Mouse (Mus musculus) embryonic facial prominence, embryonic 10.5 days (tissue): Measurements from ENCODE around the gene Tent5b. TPM values are rescaled to one million over a fixed set of nuclear protein-coding genes. Genes with fewer than 3 reads are reported as not detected.
A peak's percentile ranks its signal among the peaks of the same experiment; 100 is the strongest.

Experiments
- DNase-seq: peaks from one replicate; pipeline ENCODE4 v3.0.0-alpha.2; 2017; ENCODE audit warnings: low spot score
- H3K27ac ChIP-seq: fragments of 300-500 bp; sonication (generic); replicated peaks from 2 replicates; pipeline ENCODE4 v1.5.1; 2016; ENCODE audit warnings: mild to moderate bottlenecking
- H3K27me3 ChIP-seq: fragments of 300-500 bp; sonication (generic); replicated peaks from 2 replicates; pipeline ENCODE4 v1.6.1; 2016; ENCODE audit warnings: low read depth, mild to moderate bottlenecking; ENCODE audit not compliant: poor library complexity, severe bottlenecking
- H3K36me3 ChIP-seq: fragments of 300-500 bp; sonication (generic); replicated peaks from 2 replicates; pipeline ENCODE4 v1.6.1; 2016; ENCODE audit warnings: mild to moderate bottlenecking, moderate library complexity
- H3K4me1 ChIP-seq: fragments of 300-500 bp; sonication (generic); 2 replicates; pipeline ENCODE4 v1.6.1; 2016
- H3K4me3 ChIP-seq: fragments of 300-500 bp; sonication (generic); 2 replicates; pipeline ENCODE4 v1.5.1; 2016; ENCODE audit warnings: mild to moderate bottlenecking, moderate library complexity
- H3K9me3 ChIP-seq: fragments of 300-500 bp; sonication (generic); 2 replicates; pipeline ENCODE4 v1.6.1; 2016; ENCODE audit warnings: mild to moderate bottlenecking
- WGBS: fragments of 180-500 bp; shearing (Covaris S2); methylation state at CpG from one replicate; pipeline ENCODE4 v1.1.7; 2016; 5-methylcytosine and 5-hydroxymethylcytosine counted together
- polyA plus RNA-seq: library from polyadenylated mRNA; unstranded; fragments of >200 nt; fragmentation: Nextera tagmentation; extraction: Ambion mirVana; gene quantifications from 2 replicates; pipeline ENCODE4 v1.2.1, GENCODE M21; 2016

The Tent5b gene
- polyA plus RNA-seq, 1 experiment from 2014 or later: 1.0 TPM

DNA sequence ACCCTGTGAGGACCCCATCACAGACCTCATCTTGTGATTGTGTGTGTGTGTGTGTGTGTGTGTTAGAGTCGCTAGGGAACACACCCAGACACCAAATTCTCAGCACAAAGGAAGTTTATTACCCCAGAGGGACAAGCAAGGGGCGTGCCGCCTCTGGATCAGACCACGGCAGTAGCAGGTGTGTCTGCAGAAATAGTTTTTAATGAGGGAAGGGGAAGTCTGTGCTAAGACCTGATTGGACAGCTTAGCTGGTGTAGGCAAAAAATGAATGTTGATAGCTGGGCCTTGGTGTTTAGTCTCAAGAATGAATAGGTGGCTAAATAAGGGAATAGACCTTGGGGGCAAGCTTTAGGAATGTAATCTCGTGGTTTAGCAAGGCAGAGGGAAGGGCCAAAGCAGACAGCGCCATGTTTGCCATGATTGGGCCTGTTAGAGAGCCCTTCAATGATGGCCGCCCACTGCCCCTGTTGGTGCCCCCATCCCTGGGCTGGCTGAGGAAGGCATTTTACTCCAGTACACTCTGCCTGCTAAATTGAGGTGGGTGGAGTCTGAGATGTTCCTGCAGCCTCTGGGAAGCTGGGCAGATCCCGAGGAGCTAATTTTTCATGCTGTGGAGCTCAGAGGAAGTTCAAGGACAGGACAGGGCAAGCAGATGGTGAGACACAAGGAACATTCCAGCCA, 31.1 kb upstream of the Tent5b start:
- Histone ChIP-seq H3K27ac (peak overlapping the region; percentile 10; the same call in 1 of the 2 replicates), H3K4me1 (peaks cover 14% of the 10 kb centered on the region), H3K36me3 (no peaks in the 10 kb centered on the region), H3K9me3 (no peaks in the 10 kb centered on the region), H3K4me3 (no peak overlapping the region), H3K27me3 (no peaks in the 10 kb centered on the region)
- no peak for DNase-seq
- 75% methylated on average over 8 of the region's 8 CpGs for WGBS

DNA sequence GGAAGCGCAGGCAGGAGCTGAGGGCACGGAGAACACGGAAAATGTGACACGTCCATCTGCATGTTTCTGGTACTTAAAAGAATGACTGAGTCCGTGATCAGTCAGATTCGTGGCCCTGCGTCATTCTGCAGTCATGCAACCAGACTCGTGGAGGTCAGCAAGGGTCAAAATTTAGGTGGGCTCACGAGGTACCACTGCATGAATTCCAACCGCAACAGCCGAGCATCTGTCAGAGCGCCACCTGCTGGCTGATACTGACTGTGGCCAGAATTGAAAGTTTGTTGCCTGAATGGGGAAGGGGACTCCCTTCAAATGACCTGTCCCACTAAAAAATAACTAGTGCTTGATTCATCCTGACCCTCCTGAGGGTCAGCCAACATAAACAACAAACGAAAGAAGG, 30.2 kb upstream of the Tent5b start:
- H3K4me1 ChIP-seq: peaks cover 11% of the 10 kb centered on the region
- H3K27ac ChIP-seq: no peak overlapping the region
- no peaks in the 10 kb centered on the region for H3K36me3 ChIP-seq
- peak; percentile 83 for DNase-seq
- no peak overlapping the region for H3K4me3 ChIP-seq
- no peaks in the 10 kb centered on the region for H3K27me3 ChIP-seq
- WGBS: 20% methylated on average over 13 of the region's 13 CpGs
- no peaks in the 10 kb centered on the region for H3K9me3 ChIP-seq

DNA sequence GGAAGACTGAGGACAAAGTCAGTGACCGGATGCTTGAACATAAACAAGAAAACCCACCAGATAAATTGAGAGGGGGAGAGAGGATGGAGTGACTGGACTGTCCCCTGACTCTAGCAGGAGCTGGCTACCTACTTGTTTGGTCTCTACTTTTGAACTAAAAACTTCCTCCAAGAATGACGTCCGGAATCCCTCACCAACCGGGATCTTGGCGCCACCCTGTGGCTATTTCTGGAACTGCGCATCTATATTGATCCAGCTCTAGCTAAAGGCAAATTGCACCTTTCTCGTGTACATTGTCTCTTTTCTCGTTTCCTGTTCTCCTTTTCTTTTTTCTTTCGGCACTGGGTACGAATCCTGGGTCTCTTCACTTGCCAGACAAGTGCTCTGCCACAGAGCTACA, 28.4 kb upstream of the Tent5b start:
- H3K4me3 ChIP-seq: no peak overlapping the region
- peak; percentile 85 for DNase-seq
- H3K9me3 ChIP-seq: no peaks in the 10 kb centered on the region
- no peaks in the 10 kb centered on the region for H3K36me3 ChIP-seq
- 9% methylated on average over 10 of the region's 10 CpGs for WGBS
- H3K27me3 ChIP-seq: no peaks in the 10 kb centered on the region
- no peak overlapping the region for H3K27ac ChIP-seq
- H3K4me1 ChIP-seq: peaks cover 14% of the 10 kb centered on the region

DNA sequence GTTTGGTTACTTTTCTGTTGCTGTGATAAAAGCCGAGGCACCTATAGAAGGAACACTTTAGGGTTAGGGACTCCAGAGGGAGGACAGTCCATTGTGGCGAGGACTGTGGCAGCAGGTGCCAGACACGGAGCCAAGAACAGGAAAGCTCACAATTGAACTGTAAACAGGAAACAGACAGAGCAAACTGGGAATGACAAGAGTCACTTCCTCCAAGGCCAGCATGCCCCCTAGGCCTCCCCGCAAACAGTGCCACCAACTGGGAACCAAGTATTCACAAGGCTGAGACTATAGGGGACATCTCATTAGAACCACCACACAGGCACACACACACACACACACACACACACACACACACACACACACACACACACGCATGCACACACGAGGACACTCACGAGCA, 27.5 kb upstream of the Tent5b start:
- WGBS: 66% methylated on average over 7 of the region's 7 CpGs
- Histone ChIP-seq H3K36me3 (no peaks in the 10 kb centered on the region), H3K4me1 (peaks cover 17% of the 10 kb centered on the region), H3K4me3 (no peak overlapping the region), H3K27me3 (no peaks in the 10 kb centered on the region), H3K27ac (no peak overlapping the region), H3K9me3 (no peaks in the 10 kb centered on the region)
- no peak for DNase-seq

DNA sequence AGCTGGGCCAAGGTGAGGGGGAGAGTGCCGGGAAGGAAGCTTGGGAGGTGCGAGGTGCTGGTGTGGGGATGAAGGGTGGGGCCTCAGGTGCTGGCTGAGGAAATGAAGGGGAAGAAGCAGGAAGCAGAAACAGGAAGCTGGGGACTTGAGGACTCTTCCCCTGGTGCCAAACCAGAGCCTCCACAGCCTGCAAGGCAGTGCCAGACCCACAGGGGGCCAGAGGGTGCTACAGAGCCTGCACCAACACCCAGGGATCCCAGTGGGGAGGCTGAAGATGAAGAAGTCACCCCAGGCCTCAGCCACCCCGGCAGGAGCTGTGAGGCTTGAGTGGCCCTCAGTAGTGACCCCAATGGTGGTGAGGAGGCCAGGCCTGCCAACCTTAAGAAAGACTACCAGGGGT, 21.9 kb upstream of the Tent5b start:
- H3K36me3 ChIP-seq: no peaks in the 10 kb centered on the region
- WGBS: 77% methylated on average over 3 of the region's 3 CpGs
- peaks cover 25% of the 10 kb centered on the region for H3K4me1 ChIP-seq
- H3K4me3 ChIP-seq: no peak overlapping the region
- H3K27ac ChIP-seq: no peak overlapping the region; the same call in 1 of the 2 replicates
- DNase-seq: no peak
- H3K9me3 ChIP-seq: no peaks in the 10 kb centered on the region
- H3K27me3 ChIP-seq: no peaks in the 10 kb centered on the region

DNA sequence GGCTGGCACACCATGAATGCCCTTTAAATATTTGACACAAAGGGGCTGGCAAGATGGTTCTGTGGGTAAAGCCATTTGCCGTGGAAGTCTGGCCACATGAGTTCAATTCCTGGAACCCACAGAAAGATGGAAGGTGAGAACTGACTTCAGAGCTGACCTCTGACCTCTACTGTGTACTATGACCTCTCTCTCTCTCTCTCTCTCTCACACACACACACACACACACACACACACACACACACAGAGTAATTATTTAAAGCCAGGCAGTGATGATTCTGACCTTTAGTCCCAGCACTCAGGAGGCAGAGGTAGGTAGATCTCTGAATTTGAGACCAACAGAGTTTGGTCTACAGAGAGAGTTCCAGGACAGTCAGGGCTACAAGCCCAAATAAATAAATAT, 19.9 kb upstream of the Tent5b start:
- WGBS: 73% methylated on average over 1 of the region's 1 CpGs
- no peak for DNase-seq

DNA sequence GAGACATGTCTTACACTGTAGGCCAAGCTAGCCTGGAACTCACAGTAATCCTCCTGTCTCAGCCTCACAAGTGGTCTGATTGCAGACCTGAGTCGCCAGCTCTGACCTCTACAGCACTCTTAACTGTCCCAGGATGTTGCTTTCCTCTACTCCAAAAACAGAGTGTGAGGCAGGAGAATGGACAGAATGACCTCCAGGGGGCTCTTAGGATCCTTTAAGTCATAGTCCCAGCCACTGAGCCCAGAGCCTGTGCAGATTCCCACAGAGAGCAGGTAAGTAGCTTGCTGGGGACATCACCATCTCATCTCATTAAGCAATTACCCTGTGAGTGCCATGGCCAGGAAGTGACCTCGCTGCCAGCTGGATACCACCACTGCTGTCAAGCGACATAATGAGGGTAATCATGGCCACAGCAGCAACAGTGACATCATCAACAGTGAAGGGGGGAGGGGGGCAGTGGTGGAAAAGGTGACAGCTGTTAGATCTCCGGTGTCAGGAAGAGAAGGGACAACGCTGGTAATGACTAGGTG, 19.1 kb upstream of the Tent5b start:
- H3K4me3 ChIP-seq: no peak overlapping the region
- no peak for DNase-seq
- peaks cover 29% of the 10 kb centered on the region for H3K4me1 ChIP-seq
- no peaks in the 10 kb centered on the region for H3K36me3 ChIP-seq
- no peak overlapping the region for H3K27ac ChIP-seq
- 52% methylated on average over 5 of the region's 5 CpGs for WGBS
- H3K27me3 ChIP-seq: no peaks in the 10 kb centered on the region
- H3K9me3 ChIP-seq: no peaks in the 10 kb centered on the region

More for the DNA sequence above, 19.9 kb upstream of the Tent5b start:
- Histone ChIP-seq H3K27me3 (no peaks in the 10 kb centered on the region), H3K4me3 (no peak overlapping the region), H3K36me3 (no peaks in the 10 kb centered on the region), H3K4me1 (peaks cover 29% of the 10 kb centered on the region), H3K27ac (no peak overlapping the region), H3K9me3 (no peaks in the 10 kb centered on the region)

DNA sequence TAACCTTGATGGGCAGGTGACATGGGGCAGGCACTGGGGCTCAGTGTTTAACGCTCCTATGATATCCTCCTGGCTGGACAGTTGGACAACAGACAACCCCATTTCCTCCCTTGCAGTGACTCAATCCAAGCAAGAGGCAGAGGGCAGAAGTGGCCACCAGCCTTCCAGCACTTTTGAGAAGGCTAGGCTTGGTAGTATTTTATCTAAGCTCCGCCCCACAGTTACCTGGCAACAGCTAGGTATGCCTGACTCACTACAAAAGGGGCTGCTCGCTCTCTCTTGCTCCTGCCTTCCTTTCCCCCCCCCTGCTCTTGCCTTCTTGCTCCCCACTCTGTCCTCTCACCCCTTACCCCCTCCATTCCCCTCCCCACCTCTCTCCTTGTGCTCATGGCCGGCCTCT, 18.6 kb upstream of the Tent5b start:
- 80% methylated on average over 4 of the region's 4 CpGs for WGBS
- H3K4me3 ChIP-seq: no peak overlapping the region
- H3K4me1 ChIP-seq: peaks cover 28% of the 10 kb centered on the region
- no peaks in the 10 kb centered on the region for H3K36me3 ChIP-seq
- H3K27ac ChIP-seq: no peak overlapping the region
- H3K27me3 ChIP-seq: 0 out of 2 replicates have a peak, but pooled peaks cover under 1% of the 10 kb centered on the region
- no peak for DNase-seq
- no peaks in the 10 kb centered on the region for H3K9me3 ChIP-seq

DNA sequence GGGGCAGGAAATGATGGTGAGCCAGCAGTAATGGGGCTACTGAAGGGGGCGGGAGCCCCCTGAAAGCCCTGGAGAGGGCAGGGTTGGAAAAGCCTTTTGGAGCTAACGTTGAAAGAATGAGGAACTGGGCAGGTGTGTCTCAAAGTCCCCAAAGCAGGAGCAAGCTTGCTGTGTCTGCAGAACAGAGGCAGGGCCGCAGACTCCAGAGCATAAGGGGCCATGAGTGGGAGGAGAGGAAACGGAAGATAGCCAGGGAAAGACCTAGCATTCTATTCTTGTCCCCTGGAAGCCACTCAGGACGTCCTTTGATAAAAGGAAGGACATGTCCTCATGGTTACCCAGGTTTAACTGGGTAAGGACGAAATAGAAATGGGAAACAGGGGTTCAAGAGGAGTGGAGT, 16.7 kb upstream of the Tent5b start:
- H3K27ac ChIP-seq: no peak overlapping the region; the same call in 1 of the 2 replicates
- peaks cover 15% of the 10 kb centered on the region for H3K27me3 ChIP-seq
- no peaks in the 10 kb centered on the region for H3K9me3 ChIP-seq
- no peaks in the 10 kb centered on the region for H3K36me3 ChIP-seq
- no peak overlapping the region for H3K4me3 ChIP-seq
- 67% methylated on average over 6 of the region's 6 CpGs for WGBS
- peaks cover 29% of the 10 kb centered on the region for H3K4me1 ChIP-seq
- DNase-seq: no peak

GRCm38 (mm10) chr4:133468080-133468479, 11.9 kb upstream of the Tent5b start:
- DNase-seq: peak; percentile 74
- WGBS: under 1% methylated on average over 27 of the region's 27 CpGs
- peak overlapping the region; percentile 26; the same call in 1 of the 2 replicates for H3K27ac ChIP-seq
- peaks cover 4% of the 10 kb centered on the region for H3K9me3 ChIP-seq
- peaks cover 39% of the 10 kb centered on the region for H3K27me3 ChIP-seq
- H3K36me3 ChIP-seq: no peaks in the 10 kb centered on the region
- peak overlapping the region; percentile 67 for H3K4me3 ChIP-seq
- peaks cover 25% of the 10 kb centered on the region for H3K4me1 ChIP-seq

- Histone ChIP-seq H3K9me3 (peaks cover 4% of the 10 kb centered on the region), H3K36me3 (no peaks in the 10 kb centered on the region), H3K4me3 (peak overlapping the region; percentile 67), H3K4me1 (peaks cover 21% of the 10 kb centered on the region), H3K27me3 (peaks cover 39% of the 10 kb centered on the region), H3K27ac (no peak overlapping the region)
- 18% methylated on average over 12 of the region's 12 CpGs for WGBS
- no peak for DNase-seq
These were observed 10.8 kb upstream of the Tent5b start for GRCm38 (mm10) chr4:133469122-133469521.

- Histone ChIP-seq H3K9me3 (peaks cover 4% of the 10 kb centered on the region), H3K4me3 (no peak overlapping the region), H3K4me1 (peaks cover 22% of the 10 kb centered on the region), H3K27me3 (peaks cover 45% of the 10 kb centered on the region), H3K27ac (no peak overlapping the region), H3K36me3 (no peaks in the 10 kb centered on the region)
- DNase-seq: no peak
- 78% methylated on average over 7 of the region's 7 CpGs for WGBS
These were observed 8.7 kb upstream of the Tent5b start for GRCm38 (mm10) chr4:133471135-133471821.

- 69% methylated on average over 2 of the region's 2 CpGs for WGBS
- H3K4me3 ChIP-seq: no peak overlapping the region
- no peak for DNase-seq
- peaks cover 41% of the 10 kb centered on the region for H3K27me3 ChIP-seq
- H3K36me3 ChIP-seq: no peaks in the 10 kb centered on the region
- peaks cover 15% of the 10 kb centered on the region for H3K4me1 ChIP-seq
- no peak overlapping the region for H3K27ac ChIP-seq
- H3K9me3 ChIP-seq: peaks cover 4% of the 10 kb centered on the region
These were observed 6.1 kb upstream of the Tent5b start for GRCm38 (mm10) chr4:133473833-133474232.
